Mouse (Mus musculus): Measurements from ENCODE around the gene Zdhhc23. TPM values are rescaled to one million over a fixed set of nuclear protein-coding genes. Genes with fewer than 3 reads are reported as not detected.

Gene Zdhhc23
- polyA plus RNA-seq, 1 experiment: 3.2 TPM

GRCm38 (mm10) chr16:43963780-43964179 is 15.8 kb downstream of the Zdhhc23 start:
- TF ChIP-seq POLR2A (IDR thresholded peaks at IDR 0.05; ENCODE audit: insufficient read depth, low read length): no peak
- Histone ChIP-seq H3K4me3 (ENCODE audit: low read depth, low read length) (no peak overlapping the region), H3K27me3 (ENCODE audit: control insufficient read depth, insufficient read depth, low read length, poor library complexity, severe bottlenecking) (no peaks in the 10 kb centered on the region), H3K36me3 (ENCODE audit: control insufficient read depth, insufficient read depth, low read length, poor library complexity, severe bottlenecking) (no peaks in the 10 kb centered on the region), H3K9ac (ENCODE audit: low read depth, poor library complexity, severe bottlenecking) (no peak overlapping the region), H3K27ac (ENCODE audit: insufficient read depth, low read length) (no peak overlapping the region), H3K9me3 (replicated peaks; ENCODE audit: control insufficient read depth, insufficient read depth, low read length, poor library complexity, severe bottlenecking) (no peaks in the 10 kb centered on the region), H3K4me1 (ENCODE audit: control insufficient read depth, insufficient read depth, low read length) (no peaks in the 10 kb centered on the region)

GRCm38 (mm10) chr16:43963291-43963690 is 16.3 kb downstream of the Zdhhc23 start:
- Histone ChIP-seq H3K9me3 (replicated peaks; ENCODE audit: control insufficient read depth, insufficient read depth, low read length, poor library complexity, severe bottlenecking) (no peaks in the 10 kb centered on the region), H3K9ac (ENCODE audit: low read depth, poor library complexity, severe bottlenecking) (no peak overlapping the region), H3K4me1 (ENCODE audit: control insufficient read depth, insufficient read depth, low read length) (no peaks in the 10 kb centered on the region), H3K4me3 (ENCODE audit: low read depth, low read length) (no peak overlapping the region), H3K27ac (ENCODE audit: insufficient read depth, low read length) (no peak overlapping the region), H3K27me3 (ENCODE audit: control insufficient read depth, insufficient read depth, low read length, poor library complexity, severe bottlenecking) (no peaks in the 10 kb centered on the region), H3K36me3 (ENCODE audit: control insufficient read depth, insufficient read depth, low read length, poor library complexity, severe bottlenecking) (no peaks in the 10 kb centered on the region)
- TF ChIP-seq POLR2A (IDR thresholded peaks at IDR 0.05; ENCODE audit: insufficient read depth, low read length) (no peak), CTCF (IDR thresholded peaks at IDR 0.05; ENCODE audit: low read depth, low read length) (no peak), EP300 (IDR thresholded peaks at IDR 0.05; ENCODE audit: insufficient read depth, low read depth, low read length) (no peak)

GRCm38 (mm10) chr16:43958038-43958437 is 21.6 kb downstream of the Zdhhc23 start:
- no peak for TF ChIP-seq EP300 (IDR thresholded peaks at IDR 0.05; ENCODE audit: insufficient read depth, low read depth, low read length)
- no peak for TF ChIP-seq CTCF (IDR thresholded peaks at IDR 0.05; ENCODE audit: low read depth, low read length)
- TF ChIP-seq POLR2A (IDR thresholded peaks at IDR 0.05; ENCODE audit: insufficient read depth, low read length): no peak
- Histone ChIP-seq H3K9ac (ENCODE audit: low read depth, poor library complexity, severe bottlenecking) (no peak overlapping the region), H3K4me3 (ENCODE audit: low read depth, low read length) (no peak overlapping the region), H3K36me3 (ENCODE audit: control insufficient read depth, insufficient read depth, low read length, poor library complexity, severe bottlenecking) (no peaks in the 10 kb centered on the region), H3K9me3 (replicated peaks; ENCODE audit: control insufficient read depth, insufficient read depth, low read length, poor library complexity, severe bottlenecking) (no peaks in the 10 kb centered on the region), H3K4me1 (ENCODE audit: control insufficient read depth, insufficient read depth, low read length) (peaks cover 2% of the 10 kb centered on the region), H3K27ac (ENCODE audit: insufficient read depth, low read length) (no peak overlapping the region), H3K27me3 (ENCODE audit: control insufficient read depth, insufficient read depth, low read length, poor library complexity, severe bottlenecking) (no peaks in the 10 kb centered on the region)

- Histone ChIP-seq H3K36me3 (ENCODE audit: control insufficient read depth, insufficient read depth, low read length, poor library complexity, severe bottlenecking) (no peaks in the 10 kb centered on the region), H3K4me3 (ENCODE audit: low read depth, low read length) (no peak overlapping the region), H3K9ac (ENCODE audit: low read depth, poor library complexity, severe bottlenecking) (no peak overlapping the region), H3K27ac (ENCODE audit: insufficient read depth, low read length) (no peak overlapping the region), H3K9me3 (replicated peaks; ENCODE audit: control insufficient read depth, insufficient read depth, low read length, poor library complexity, severe bottlenecking) (no peaks in the 10 kb centered on the region), H3K27me3 (ENCODE audit: control insufficient read depth, insufficient read depth, low read length, poor library complexity, severe bottlenecking) (no peaks in the 10 kb centered on the region), H3K4me1 (ENCODE audit: control insufficient read depth, insufficient read depth, low read length) (peaks cover 2% of the 10 kb centered on the region)
- TF ChIP-seq CTCF (IDR thresholded peaks at IDR 0.05; ENCODE audit: low read depth, low read length) (no peak), POLR2A (IDR thresholded peaks at IDR 0.05; ENCODE audit: insufficient read depth, low read length) (no peak), EP300 (IDR thresholded peaks at IDR 0.05; ENCODE audit: insufficient read depth, low read depth, low read length) (no peak)
Observed at GRCm38 (mm10) chr16:43954913-43955312, 24.7 kb downstream of the Zdhhc23 start.

GRCm38 (mm10) chr16:43951591-43951990 is 28.0 kb downstream of the Zdhhc23 start:
- no peak for TF ChIP-seq EP300 (IDR thresholded peaks at IDR 0.05; ENCODE audit: insufficient read depth, low read depth, low read length)
- TF ChIP-seq CTCF (IDR thresholded peaks at IDR 0.05; ENCODE audit: low read depth, low read length): no peak
- no peak for TF ChIP-seq POLR2A (IDR thresholded peaks at IDR 0.05; ENCODE audit: insufficient read depth, low read length)
- H3K4me3 ChIP-seq (ENCODE audit: low read depth, low read length): no peak overlapping the region
- no peaks in the 10 kb centered on the region for H3K9me3 ChIP-seq (replicated peaks; ENCODE audit: control insufficient read depth, insufficient read depth, low read length, poor library complexity, severe bottlenecking)
- no peaks in the 10 kb centered on the region for H3K27me3 ChIP-seq (ENCODE audit: control insufficient read depth, insufficient read depth, low read length, poor library complexity, severe bottlenecking)
- no peak overlapping the region for H3K9ac ChIP-seq (ENCODE audit: low read depth, poor library complexity, severe bottlenecking)
- H3K4me1 ChIP-seq (ENCODE audit: control insufficient read depth, insufficient read depth, low read length): peaks cover 2% of the 10 kb centered on the region
- no peaks in the 10 kb centered on the region for H3K36me3 ChIP-seq (ENCODE audit: control insufficient read depth, insufficient read depth, low read length, poor library complexity, severe bottlenecking)
- no peak overlapping the region for H3K27ac ChIP-seq (ENCODE audit: insufficient read depth, low read length)

- no peaks in the 10 kb centered on the region for H3K4me1 ChIP-seq (ENCODE audit: control insufficient read depth, insufficient read depth, low read length)
- H3K4me3 ChIP-seq (ENCODE audit: low read depth, low read length): no peak overlapping the region
- no peaks in the 10 kb centered on the region for H3K36me3 ChIP-seq (ENCODE audit: control insufficient read depth, insufficient read depth, low read length, poor library complexity, severe bottlenecking)
- no peaks in the 10 kb centered on the region for H3K9me3 ChIP-seq (replicated peaks; ENCODE audit: control insufficient read depth, insufficient read depth, low read length, poor library complexity, severe bottlenecking)
- TF ChIP-seq POLR2A (IDR thresholded peaks at IDR 0.05; ENCODE audit: insufficient read depth, low read length) (no peak), CTCF (IDR thresholded peaks at IDR 0.05; ENCODE audit: low read depth, low read length) (no peak), EP300 (IDR thresholded peaks at IDR 0.05; ENCODE audit: insufficient read depth, low read depth, low read length) (no peak)
- no peaks in the 10 kb centered on the region for H3K27me3 ChIP-seq (ENCODE audit: control insufficient read depth, insufficient read depth, low read length, poor library complexity, severe bottlenecking)
- H3K27ac ChIP-seq (ENCODE audit: insufficient read depth, low read length): no peak overlapping the region
- H3K9ac ChIP-seq (ENCODE audit: low read depth, poor library complexity, severe bottlenecking): no peak overlapping the region
Observed at GRCm38 (mm10) chr16:43945869-43946268, 33.7 kb downstream of the Zdhhc23 start.
